Mouse (Mus musculus) T-helper 1 cell (primary cell): ENCODE measurements around the gene Tnfrsf9.

ENCODE experiments used
- in situ Hi-C: fragments of 300-600 bp; cut with MboI, MseI; formaldehyde crosslinking; loops from one replicate; pipeline ENCODE4 v1.15.1; 2025; ENCODE audit warnings: high pct_unique_total_duplicates

Gene Tnfrsf9

GRCm38 (mm10) chr4:150978156-150978910, 64.0 kb downstream of the Tnfrsf9 start:
- in situ Hi-C loops = no loop called here

GRCm38 (mm10) chr4:150979455-150979854, 65.1 kb downstream of the Tnfrsf9 start:
- in situ Hi-C loops = no loop called here

- in situ Hi-C loops = no loop called here
Measured at GRCm38 (mm10) chr4:150980153-150980552, 65.8 kb downstream of the Tnfrsf9 start.

- in situ Hi-C loops = no loop called here
Measured at GRCm38 (mm10) chr4:150990148-150990547, 75.8 kb downstream of the Tnfrsf9 start.
